Mouse (Mus musculus): ENCODE data around the gene Gm2a. TPM values are rescaled to one million over a fixed set of nuclear protein-coding genes. Genes with fewer than 3 reads are reported as not detected.

Gene Gm2a
- polyA plus RNA-seq, 1 experiment from 2014 or later, result 15.4 TPM

- Histone ChIP-seq H3K9me3 (ENCODE audit: low read depth, low read length) (no peaks in the 10 kb centered on the region), H3K4me1 (ENCODE audit: insufficient read depth) (no peaks in the 10 kb centered on the region), H3K27ac (ENCODE audit: low read depth) (no peak overlapping the region), H3K4me2 (no peak overlapping the region), H3K36me3 (ENCODE audit: insufficient read depth) (no peaks in the 10 kb centered on the region), H3K4me3 (ENCODE audit: low read depth, low read length) (no peak overlapping the region), H3K9ac (no peak overlapping the region), H3K27me3 (ENCODE audit: insufficient read depth, low read length) (no peaks in the 10 kb centered on the region)
- DNase-seq (no peak), ATAC-seq (ENCODE audit: insufficient read depth) (no peak)
- TF ChIP-seq CTCF (IDR thresholded peaks at IDR 0.05; ENCODE audit: low read depth), result no peak
- WGBS, result 61% methylated on average over 6 of the region's 6 CpGs
Measured at GRCm38 (mm10) chr11:55155070-55155421, 57.1 kb downstream of the Gm2a start.

- H3K4me2 ChIP-seq, result no peak overlapping the region
- no peaks in the 10 kb centered on the region for H3K9me3 ChIP-seq (ENCODE audit: low read depth, low read length)
- no peak overlapping the region for H3K27ac ChIP-seq (ENCODE audit: low read depth)
- H3K27me3 ChIP-seq (ENCODE audit: insufficient read depth, low read length), result no peaks in the 10 kb centered on the region
- H3K4me1 ChIP-seq (ENCODE audit: insufficient read depth), result no peaks in the 10 kb centered on the region
- no peak overlapping the region for H3K9ac ChIP-seq
- ATAC-seq (ENCODE audit: insufficient read depth) (no peak; the same call in 1 of the 2 replicates), DNase-seq (peak; percentile 91)
- no peaks in the 10 kb centered on the region for H3K36me3 ChIP-seq (ENCODE audit: insufficient read depth)
- TF ChIP-seq CTCF (IDR thresholded peaks at IDR 0.05; ENCODE audit: low read depth), result peak; percentile 96
- WGBS, result 50% methylated on average over 13 of the region's 13 CpGs
- H3K4me3 ChIP-seq (ENCODE audit: low read depth, low read length), result no peak overlapping the region
Measured at GRCm38 (mm10) chr11:55158785-55159359, 61.0 kb downstream of the Gm2a start.

Other genes starting within 250 kb of the Gm2a start
- gene Lyrm7, start 237.2 kb upstream of the Gm2a start, polyA plus RNA-seq (2014; fragmentation: Nextera tagmentation; extraction: Ambion mirVana), result 7.9 and 8.0 TPM in 2 replicates
- gene Hint1, start 231.7 kb upstream of the Gm2a start, polyA plus RNA-seq (2014; fragmentation: Nextera tagmentation; extraction: Ambion mirVana), result 690 and 743 TPM in 2 replicates
- gene Gpx3, start 195.7 kb upstream of the Gm2a start, polyA plus RNA-seq (2014; fragmentation: Nextera tagmentation; extraction: Ambion mirVana), result 144 and 164 TPM in 2 replicates
- gene Tnip1, start 135.2 kb upstream of the Gm2a start, polyA plus RNA-seq (2014; fragmentation: Nextera tagmentation; extraction: Ambion mirVana), result 13.2 and 14.3 TPM in 2 replicates
- 406 and 411 TPM in 2 replicates for gene Anxa6, start 64.7 kb upstream of the Gm2a start, polyA plus RNA-seq (2014; fragmentation: Nextera tagmentation; extraction: Ambion mirVana)
- gene Ccdc69, start 20.0 kb upstream of the Gm2a start, polyA plus RNA-seq (2014; fragmentation: Nextera tagmentation; extraction: Ambion mirVana), result 1.9 and 2.4 TPM in 2 replicates
- gene Slc36a3, start 53.6 kb downstream of the Gm2a start, polyA plus RNA-seq (2014; fragmentation: Nextera tagmentation; extraction: Ambion mirVana), result not detected in 2 replicates
- 1.1 and 1.2 TPM in 2 replicates for gene Slc36a2, start 87.0 kb downstream of the Gm2a start, polyA plus RNA-seq (2014; fragmentation: Nextera tagmentation; extraction: Ambion mirVana)
- 1.9 and 2.4 TPM in 2 replicates for gene Slc36a1, start 106.2 kb downstream of the Gm2a start, polyA plus RNA-seq (2014; fragmentation: Nextera tagmentation; extraction: Ambion mirVana)
- 0.29 and 0.53 TPM in 2 replicates for gene Fat2, start 238.4 kb downstream of the Gm2a start, polyA plus RNA-seq (2014; fragmentation: Nextera tagmentation; extraction: Ambion mirVana)

Measured in lung, embryonic 14.5 days (tissue).